Mouse (Mus musculus) bone marrow macrophage, adult 2 months (primary cell): Measurements from ENCODE around the gene Rftn1. TPM values are rescaled to one million over a fixed set of nuclear protein-coding genes. Genes with fewer than 3 reads are reported as not detected.
A peak's percentile ranks its signal among the peaks of the same experiment; 100 is the strongest.

Source experiments
- H3K27ac ChIP-seq: 2 replicates; pipeline ENCODE4 v1.5.1; 2012; ENCODE audit warnings: low read depth, low read length; ENCODE audit not compliant: insufficient read depth
- H3K4me1 ChIP-seq: 2 replicates; pipeline ENCODE4 v1.6.1; 2012; ENCODE audit warnings: low read length; ENCODE audit not compliant: control insufficient read depth, insufficient read depth
- H3K4me3 ChIP-seq: 2 replicates; pipeline ENCODE4 v1.5.1; 2012; ENCODE audit warnings: mild to moderate bottlenecking, low read length, moderate library complexity; ENCODE audit not compliant: insufficient read depth
- CTCF ChIP-seq: IDR thresholded peaks from 2 replicates; pipeline ENCODE4 v1.5.1; 2012; ENCODE audit warnings: low read depth, mild to moderate bottlenecking, low read length, moderate library complexity
- POLR2A ChIP-seq: IDR thresholded peaks from 2 replicates; pipeline ENCODE4 v1.6.1; 2012; ENCODE audit warnings: mild to moderate bottlenecking, low read depth, low read length, borderline replicate concordance
- polyA plus RNA-seq: library from polyadenylated mRNA; stranded (reverse); fragments of >200 nt; gene quantifications from 2 replicates; pipeline ENCODE4 v1.2.4, GENCODE M21; 2012; ENCODE audit not compliant: missing spikeins, insufficient read depth, insufficient read length

Rftn1 gene
- polyA plus RNA-seq, 1 experiment, result 76.5 TPM

GRCm38 (mm10) chr17:49975481-49975880, 215.0 kb downstream of the Rftn1 start:
- TF ChIP-seq CTCF, result no peak
- TF ChIP-seq POLR2A, result no peak
- H3K27ac ChIP-seq, result no peak overlapping the region
- peaks cover 2% of the 10 kb centered on the region; the same call in 1 of the 2 replicates for H3K4me1 ChIP-seq
- no peak overlapping the region for H3K4me3 ChIP-seq

GRCm38 (mm10) chr17:49974996-49975395, 215.5 kb downstream of the Rftn1 start:
- TF ChIP-seq CTCF (no peak), POLR2A (no peak)
- H3K27ac ChIP-seq, result no peak overlapping the region
- peaks cover 2% of the 10 kb centered on the region; the same call in 1 of the 2 replicates for H3K4me1 ChIP-seq
- no peak overlapping the region for H3K4me3 ChIP-seq

GRCm38 (mm10) chr17:49972164-49972563, 218.3 kb downstream of the Rftn1 start:
- Histone ChIP-seq H3K27ac (no peak overlapping the region), H3K4me3 (no peak overlapping the region), H3K4me1 (peaks cover 2% of the 10 kb centered on the region; the same call in 1 of the 2 replicates)
- TF ChIP-seq CTCF (no peak), POLR2A (no peak)

- peaks cover 2% of the 10 kb centered on the region; the same call in 1 of the 2 replicates for H3K4me1 ChIP-seq
- no peak overlapping the region for H3K4me3 ChIP-seq
- TF ChIP-seq CTCF, result no peak
- no peak for TF ChIP-seq POLR2A
- no peak overlapping the region for H3K27ac ChIP-seq
These were observed 219.4 kb downstream of the Rftn1 start for GRCm38 (mm10) chr17:49971057-49971456.

GRCm38 (mm10) chr17:49968467-49969207, 221.8 kb downstream of the Rftn1 start:
- Histone ChIP-seq H3K27ac (no peak overlapping the region), H3K4me1 (peaks cover 2% of the 10 kb centered on the region; the same call in 1 of the 2 replicates), H3K4me3 (no peak overlapping the region)
- TF ChIP-seq CTCF (no peak), POLR2A (no peak)

- H3K4me1 ChIP-seq, result peaks cover under 1% of the 10 kb centered on the region; the same call in 1 of the 2 replicates
- H3K27ac ChIP-seq, result no peak overlapping the region
- TF ChIP-seq POLR2A (no peak), CTCF (no peak)
- H3K4me3 ChIP-seq, result no peak overlapping the region
These were observed 224.4 kb downstream of the Rftn1 start for GRCm38 (mm10) chr17:49965846-49966762.

- H3K4me1 ChIP-seq, result no peaks in the 10 kb centered on the region
- no peak overlapping the region for H3K27ac ChIP-seq
- TF ChIP-seq POLR2A (no peak), CTCF (peak; percentile 55)
- no peak overlapping the region for H3K4me3 ChIP-seq
These were observed 225.4 kb downstream of the Rftn1 start for GRCm38 (mm10) chr17:49965035-49965434.

- Histone ChIP-seq H3K4me3 (no peak overlapping the region), H3K27ac (no peak overlapping the region), H3K4me1 (no peaks in the 10 kb centered on the region)
- TF ChIP-seq CTCF (no peak), POLR2A (no peak)
These were observed 226.0 kb downstream of the Rftn1 start for GRCm38 (mm10) chr17:49964471-49964870.

GRCm38 (mm10) chr17:49959021-49959420, 231.5 kb downstream of the Rftn1 start:
- no peak overlapping the region for H3K4me3 ChIP-seq
- no peak overlapping the region for H3K27ac ChIP-seq
- no peaks in the 10 kb centered on the region for H3K4me1 ChIP-seq
- TF ChIP-seq CTCF (no peak), POLR2A (no peak)
